Mouse (Mus musculus) hematopoietic stem cell, adult 5-6 weeks (primary cell): ENCODE results near the gene Arhgef39. TPM values are rescaled to one million over a fixed set of nuclear protein-coding genes. Genes with fewer than 3 reads are reported as not detected.

Experiments
- ATAC-seq, 2 experiments: fragments of 125-278 bp in 1 of 2; replicated peaks in 1 of 2; 2 replicates each; pipeline ENCODE4 v1.8.0; 2016 to 2017; ENCODE audit warnings: inconsistent platforms in 2 of 2, mild to moderate bottlenecking in 2 of 2, moderate number of reproducible peaks in 2 of 2, low read depth in 1 of 2, moderate TSS enrichment in 1 of 2; ENCODE audit not compliant: low FRiP score in 2 of 2, poor library complexity in 2 of 2, severe bottlenecking in 2 of 2, insufficient read depth in 1 of 2, low TSS enrichment in 1 of 2
- total RNA-seq: library from RNA; stranded (forward); fragments of 172-1452, 232-1000 nt; gene quantifications from 2 replicates; pipeline ENCODE4 v1.2.3, GENCODE M21; 2017

The Arhgef39 gene
- total RNA-seq, 1 experiment from 2014 or later = 76.9 TPM

DNA sequence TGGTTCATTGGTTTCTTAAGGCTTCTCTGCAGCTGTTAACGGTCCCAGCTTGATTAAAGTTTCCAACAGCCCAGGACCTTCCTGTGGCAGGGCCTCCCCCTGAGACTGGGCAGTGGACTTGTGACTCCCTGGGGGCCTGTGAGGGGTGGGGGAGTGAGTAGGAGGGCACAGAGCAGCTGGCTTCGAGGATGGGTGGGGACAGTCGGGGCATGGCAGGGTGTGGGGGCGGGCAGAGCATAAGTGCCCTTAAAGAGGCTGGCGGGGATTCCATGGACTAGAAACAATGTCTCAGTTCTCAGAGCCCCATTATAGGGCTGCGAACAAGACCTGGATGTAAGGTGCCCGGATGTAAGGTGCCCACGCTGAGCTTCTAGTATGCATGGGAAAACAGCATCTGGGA, 42.4 kb downstream of the Arhgef39 start:
- ATAC-seq = no peak; a peak in 1 of 4 replicates

DNA sequence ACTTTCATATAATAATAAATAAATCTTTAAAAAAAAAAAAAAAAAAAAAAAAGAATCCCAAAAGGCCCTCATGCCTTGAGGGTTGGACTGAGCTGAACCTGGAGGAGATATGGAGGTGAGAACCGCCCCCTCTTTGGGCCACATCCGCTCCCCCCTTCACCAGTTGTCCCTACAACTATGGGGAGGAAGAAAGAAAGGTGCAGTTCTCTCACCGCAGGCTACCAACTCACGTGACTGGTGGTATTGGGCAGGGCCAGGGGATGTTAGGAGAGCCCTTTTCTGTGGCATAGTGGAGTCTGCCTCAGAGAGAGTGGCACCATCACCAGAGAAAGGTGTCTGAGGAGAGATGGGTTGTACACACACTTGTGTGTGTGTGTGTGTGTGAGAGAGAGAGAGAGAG, 43.0 kb downstream of the Arhgef39 start:
- peak; percentile 46 to 52 for ATAC-seq

DNA sequence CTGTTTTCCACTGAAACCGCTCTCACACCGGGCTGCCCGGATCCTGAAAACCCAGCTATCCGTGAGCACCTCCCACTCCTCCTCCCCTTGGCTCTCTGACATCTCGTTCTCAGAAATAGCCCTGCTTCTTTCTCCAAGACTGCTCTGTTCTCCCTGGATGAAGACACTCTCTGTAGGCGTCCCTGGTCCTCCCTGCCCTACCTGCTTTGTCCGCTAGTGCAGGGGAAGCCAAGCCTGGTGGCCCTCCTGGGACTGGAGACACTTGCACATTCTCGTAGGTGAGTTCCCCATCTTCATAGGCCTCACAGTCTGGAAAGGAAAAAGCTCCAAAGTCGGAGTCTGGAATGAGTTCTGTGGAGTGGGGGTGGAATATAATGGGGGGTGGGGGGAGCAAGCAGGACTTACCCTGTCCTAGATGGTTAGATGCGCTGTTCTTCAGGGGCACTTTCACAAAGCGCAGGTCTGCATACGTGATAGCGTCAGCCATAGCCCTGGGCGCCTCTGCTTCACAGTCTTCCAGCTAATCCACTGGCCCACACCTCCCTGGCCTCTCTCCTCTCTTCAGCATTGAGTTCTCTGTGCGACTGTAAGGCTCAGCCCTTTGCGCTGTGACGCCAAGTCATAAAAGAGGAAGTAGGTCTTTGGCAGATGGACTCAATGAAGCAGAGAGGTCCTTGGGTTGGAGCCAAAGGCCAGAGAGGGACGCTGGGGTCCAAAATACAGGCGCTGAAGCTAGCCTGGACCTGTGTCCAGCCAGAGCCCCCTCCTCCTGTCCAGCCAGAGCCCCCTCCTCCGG, 45.3 kb downstream of the Arhgef39 start, which contains the start of gene Cd72:
Cd72 (minus strand) TSS at position 588 of the 796 bp plus-strand sequence.
- peak; percentile 74 to 79 for ATAC-seq

DNA sequence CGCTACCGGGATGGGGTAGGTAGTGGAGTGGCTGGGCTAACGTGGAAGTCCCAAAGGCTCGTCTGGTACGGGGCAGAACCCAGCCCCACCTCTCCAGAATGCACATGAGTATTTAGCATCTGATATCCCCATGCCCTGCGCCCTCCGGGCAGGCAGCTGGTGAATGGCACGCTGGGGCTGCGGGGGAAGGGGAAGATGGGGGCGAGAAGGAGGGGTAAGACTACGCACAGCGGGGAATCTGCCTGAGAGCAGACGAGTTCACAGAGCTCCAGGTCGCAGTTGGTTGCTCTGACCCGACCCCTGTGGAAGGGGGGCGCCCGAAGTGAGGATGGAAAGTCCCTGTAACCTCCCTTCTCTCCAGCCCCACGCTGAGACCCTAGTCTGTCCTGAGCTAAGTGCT, 46.1 kb downstream of the Arhgef39 start:
- no peak for ATAC-seq

DNA sequence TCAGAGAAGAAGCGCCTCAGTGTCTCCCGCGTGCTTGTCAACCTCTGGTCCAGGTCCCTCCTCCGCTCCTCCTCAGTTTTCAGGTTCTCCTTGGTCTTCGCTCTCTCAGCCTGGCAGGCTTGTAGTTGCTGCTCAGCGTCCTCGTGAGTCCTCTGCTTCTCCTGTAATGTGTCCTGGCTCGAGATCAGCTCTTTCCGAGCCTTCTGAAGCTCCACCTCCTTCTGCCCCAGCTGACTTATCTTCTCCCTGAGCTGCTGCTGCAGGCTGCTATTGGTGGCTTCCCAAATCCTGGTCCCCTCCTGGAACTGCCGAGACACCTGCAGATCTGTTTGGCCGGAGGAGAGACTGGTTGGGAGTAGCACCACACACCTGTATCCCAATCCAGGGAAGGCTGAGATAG, 47.2 kb downstream of the Arhgef39 start:
- ATAC-seq = no peak

DNA sequence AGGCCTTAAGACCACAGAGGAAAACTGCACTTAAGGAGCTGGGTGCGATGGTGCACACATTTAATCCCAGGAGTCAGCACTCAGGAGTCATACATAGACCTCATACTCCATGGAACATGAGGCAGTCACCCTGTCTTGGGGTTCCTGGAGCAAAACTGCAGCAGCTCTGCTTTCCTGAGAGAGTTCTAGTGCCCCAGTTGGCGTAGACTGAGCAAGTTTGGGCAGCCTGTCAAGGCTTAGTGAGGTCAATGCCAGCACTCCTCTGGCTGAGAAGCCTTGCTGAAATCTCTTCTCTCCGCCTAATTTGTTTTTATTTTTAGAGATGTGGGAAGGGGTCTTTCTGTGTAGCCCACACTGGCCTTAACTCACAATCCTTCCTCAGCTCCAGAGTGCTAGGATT, 50.9 kb downstream of the Arhgef39 start:
- no peak for ATAC-seq

DNA sequence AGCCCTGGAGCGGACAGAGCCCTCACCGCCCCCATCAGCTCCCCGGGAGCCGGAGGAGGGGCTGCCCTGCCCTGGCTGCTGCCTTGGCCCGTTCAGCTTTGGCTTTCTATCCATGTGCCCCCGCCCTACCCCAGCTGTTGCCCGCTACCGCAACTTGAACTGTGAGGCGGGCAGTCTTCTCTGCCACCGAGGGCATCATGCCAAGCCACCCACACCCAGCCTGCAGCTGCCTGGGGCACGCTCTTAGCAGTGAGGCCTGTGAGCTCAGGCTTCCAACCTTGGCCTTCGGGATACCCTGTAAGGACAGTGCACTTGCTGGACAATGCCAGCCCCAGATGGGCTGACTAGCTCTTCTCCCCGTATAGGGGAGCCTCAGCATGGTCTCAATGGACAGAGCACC, 52.2 kb downstream of the Arhgef39 start:
- ATAC-seq = no peak

Other genes with a start within 250 kb of the Arhgef39 start
- gene Atp8b5, start 232.5 kb downstream of the Arhgef39 start, total RNA-seq = 0.79 and 3.6 TPM in 2 replicates
- 2.8 and 4.8 TPM in 2 replicates for gene Rusc2, start 117.7 kb downstream of the Arhgef39 start, total RNA-seq
- not detected in 2 replicates for gene Fam166b, start 70.6 kb downstream of the Arhgef39 start, total RNA-seq
- gene Tesk1, start 57.8 kb downstream of the Arhgef39 start, total RNA-seq = 12.0 and 17.6 TPM in 2 replicates
- gene Cd72, start 45.1 kb downstream of the Arhgef39 start, total RNA-seq = 91.6 and 153 TPM in 2 replicates
- gene Sit1, start 16.0 kb downstream of the Arhgef39 start, total RNA-seq = not detected in 2 replicates
- gene Ccdc107, start 6.8 kb downstream of the Arhgef39 start, total RNA-seq = 45.7 and 55.6 TPM in 2 replicates
- gene Car9, start 7.3 kb upstream of the Arhgef39 start, total RNA-seq = 2.4 and 10.6 TPM in 2 replicates
- 18.6 and 28.2 TPM in 2 replicates for gene Tpm2, start 24.1 kb upstream of the Arhgef39 start, total RNA-seq
- 76.7 and 97.5 TPM in 2 replicates for gene Creb3, start 62.6 kb upstream of the Arhgef39 start, total RNA-seq
- gene Tln1, start 63.0 kb upstream of the Arhgef39 start, total RNA-seq = 306 and 337 TPM in 2 replicates
- gene Rgp1, start 79.0 kb upstream of the Arhgef39 start, total RNA-seq = 13.6 and 41.0 TPM in 2 replicates
- gene Gba2, start 79.2 kb upstream of the Arhgef39 start, total RNA-seq = 11.9 and 19.9 TPM in 2 replicates
- 0.40 TPM in 1 of 2 replicates, not detected in the other for gene Msmp, start 84.8 kb upstream of the Arhgef39 start, total RNA-seq
- 4.2 and 7.2 TPM in 2 replicates for gene Npr2, start 132.2 kb upstream of the Arhgef39 start, total RNA-seq
- not detected in 2 replicates for gene Spag8, start 153.9 kb upstream of the Arhgef39 start, total RNA-seq
- 61.0 and 88.4 TPM in 2 replicates for gene Hint2, start 156.8 kb upstream of the Arhgef39 start, total RNA-seq
- 1.3 and 1.8 TPM in 2 replicates for gene Tmem8b, start 169.3 kb upstream of the Arhgef39 start, total RNA-seq
- gene Fam221b, start 169.4 kb upstream of the Arhgef39 start, total RNA-seq = 0.44 and 0.50 TPM in 2 replicates
- not detected in 2 replicates for gene Olfr70, start 201.1 kb upstream of the Arhgef39 start, total RNA-seq
- gene Olfr71, start 210.6 kb upstream of the Arhgef39 start, total RNA-seq = not detected in 2 replicates
- gene Hrct1, start 227.5 kb upstream of the Arhgef39 start, total RNA-seq = not detected in 2 replicates
- not detected in 2 replicates for gene Spaar, start 230.3 kb upstream of the Arhgef39 start, total RNA-seq